Mouse (Mus musculus) MEL (cell line): ENCODE results near the gene Tnfrsf8.

Experiments
- BHLHE40 ChIP-seq: IDR thresholded peaks from 2 replicates; pipeline ENCODE4 v1.6.1; 2012; ENCODE audit warnings: low read depth, mild to moderate bottlenecking, inconsistent platforms, low read length, improper control_type of control experiment, borderline replicate concordance
- CHD1 ChIP-seq: IDR thresholded peaks from 2 replicates; pipeline ENCODE4 v1.6.1; 2012; ENCODE audit warnings: low read depth, mild to moderate bottlenecking, inconsistent platforms, low read length, improper control_type of control experiment
- CTCF ChIP-seq, 3 experiments: IDR thresholded peaks in 2 of 3; conservative IDR thresholded peaks in 1 of 3; 2 replicates each; pipeline ENCODE4 v1.5.1; 2011 to 2012; ENCODE audit warnings: low read length in 3 of 3, low read depth in 2 of 3, mild to moderate bottlenecking in 2 of 3, improper control_type of control experiment in 1 of 3, inconsistent platforms in 1 of 3, mixed read lengths in 1 of 3, moderate library complexity in 1 of 3; ENCODE audit not compliant: control insufficient read depth in 1 of 3, insufficient read depth in 1 of 3, poor library complexity in 1 of 3, severe bottlenecking in 1 of 3
- EP300 ChIP-seq, 2 experiments: IDR thresholded peaks; 2 replicates each; pipeline ENCODE4 v1.6.1; 2011; ENCODE audit warnings: improper control_type of control experiment in 2 of 2, low read length in 2 of 2, low read depth in 1 of 2, mild to moderate bottlenecking in 1 of 2
- GABPA ChIP-seq: IDR thresholded peaks from 2 replicates; pipeline ENCODE4 v1.6.1; 2012; ENCODE audit warnings: low read depth, mild to moderate bottlenecking, inconsistent platforms, low read length, improper control_type of control experiment, moderate library complexity
- HCFC1 ChIP-seq: IDR thresholded peaks from 2 replicates; pipeline ENCODE4 v1.6.1; 2012; ENCODE audit warnings: low read depth, mild to moderate bottlenecking, inconsistent platforms, low read length, improper control_type of control experiment, moderate library complexity
- JUND ChIP-seq: IDR thresholded peaks from 2 replicates; pipeline ENCODE4 v1.6.1; 2011; ENCODE audit warnings: low read depth, mild to moderate bottlenecking, improper control_type of control experiment, low read length
- MAX ChIP-seq: IDR thresholded peaks from 2 replicates; pipeline ENCODE4 v1.6.1; 2011; ENCODE audit warnings: low read length, improper control_type of control experiment
- MYB ChIP-seq: IDR thresholded peaks from 2 replicates; pipeline ENCODE4 v1.6.1; 2011; ENCODE audit warnings: mild to moderate bottlenecking, low read depth, low read length, improper control_type of control experiment
- TAL1 ChIP-seq: IDR thresholded peaks from 2 replicates; pipeline ENCODE4 v1.6.1; 2012; ENCODE audit warnings: mild to moderate bottlenecking, inconsistent platforms, low read length, moderate library complexity, mixed read lengths
- TCF12 ChIP-seq: IDR thresholded peaks from 2 replicates; pipeline ENCODE4 v1.6.1; 2014; ENCODE audit warnings: low read depth, mild to moderate bottlenecking, inconsistent platforms, low read length, improper control_type of control experiment, moderate library complexity
- USF1 ChIP-seq: IDR thresholded peaks from 2 replicates; pipeline ENCODE4 v1.6.1; 2014; ENCODE audit warnings: low read depth, mild to moderate bottlenecking, inconsistent platforms, low read length, improper control_type of control experiment, moderate library complexity
- ZNF384 ChIP-seq: IDR thresholded peaks from 2 replicates; pipeline ENCODE4 v1.6.1; 2012; ENCODE audit warnings: low read depth, mild to moderate bottlenecking, inconsistent platforms, low read length, improper control_type of control experiment

GRCm38 (mm10) chr4:145217837-145218236 lies 97.1 kb downstream of the Tnfrsf8 start:
- TF ChIP-seq MAX (no peak), HCFC1 (no peak), TCF12 (no peak), GABPA (no peak), JUND (no peak), CHD1 (no peak), MYB (no peak), EP300 (IDR thresholded peaks at IDR 0.05; ENCODE audit: low read depth in 1 of 2, low read length in 2 of 2) (no peak), USF1 (no peak), CTCF (IDR thresholded peaks at IDR 0.05 in 2 of 3, conservative IDR thresholded peaks at IDR 0.05 in 1 of 3; ENCODE audit: control insufficient read depth in 1 of 3, insufficient read depth in 1 of 3, low read depth in 2 of 3, low read length in 3 of 3, poor library complexity in 1 of 3, severe bottlenecking in 1 of 3) (no peak), TAL1 (no peak), ZNF384 (no peak), BHLHE40 (no peak)
